Mouse (Mus musculus): ENCODE data around the gene Ccl5. TPM values are rescaled to one million over a fixed set of nuclear protein-coding genes. Genes with fewer than 3 reads are reported as not detected.
A peak's percentile ranks its signal among the peaks of the same experiment; 100 is the strongest.
"Not testable (repeated sequence)": the region's sequence is repeated elsewhere in the genome, so short reads cannot be mapped to it uniquely, and the experiment has no call there.

Gene Ccl5
- total RNA-seq (2022): 1 to 10 TPM; 2.1 to 3.8 (median 2.7) TPM

DNA sequence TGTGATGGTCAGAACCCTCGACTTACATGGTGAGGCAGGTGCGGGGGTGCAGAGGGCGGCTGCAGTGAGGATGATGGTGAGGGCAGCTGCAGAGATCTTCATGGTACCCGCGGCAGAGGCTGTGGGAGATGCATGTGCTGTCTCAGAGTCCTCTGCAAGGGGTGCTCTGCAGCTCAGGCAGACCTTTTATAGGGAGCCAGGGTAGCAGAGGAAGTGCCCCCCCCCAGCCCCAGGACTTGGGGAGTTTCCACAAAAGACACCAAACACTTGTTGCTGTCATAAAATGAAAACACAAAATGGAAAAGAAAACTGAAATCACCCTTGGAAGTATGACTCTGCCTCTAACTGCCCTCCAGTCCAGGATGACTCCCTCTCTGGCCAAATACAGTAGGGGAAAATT, at the start of gene Ccl5:
Ccl5 (minus strand) TSS at position 159 of the 400 bp plus-strand sequence.
- DNase-seq: no peak

DNA sequence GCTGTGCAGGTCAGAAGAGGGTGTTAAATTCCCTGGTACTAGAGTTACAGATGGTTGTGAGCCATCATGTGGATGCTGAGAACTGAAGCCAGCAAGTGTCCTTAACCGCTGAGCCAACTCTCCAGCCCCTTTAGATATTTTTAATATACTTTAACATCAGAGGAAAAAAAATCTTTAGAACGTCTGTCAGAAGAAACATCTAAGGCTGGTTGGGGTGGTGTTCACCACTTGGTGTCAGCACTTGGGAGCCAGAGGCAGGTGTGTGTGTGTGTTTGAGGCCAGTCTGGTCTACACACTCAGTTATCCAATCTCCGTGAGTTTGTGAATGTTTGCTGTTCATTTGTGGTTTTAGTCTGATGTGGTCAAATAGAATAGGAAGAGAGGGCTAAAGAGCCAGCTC, 48.7 kb upstream of the Ccl5 start:
- DNase-seq: no peak

DNA sequence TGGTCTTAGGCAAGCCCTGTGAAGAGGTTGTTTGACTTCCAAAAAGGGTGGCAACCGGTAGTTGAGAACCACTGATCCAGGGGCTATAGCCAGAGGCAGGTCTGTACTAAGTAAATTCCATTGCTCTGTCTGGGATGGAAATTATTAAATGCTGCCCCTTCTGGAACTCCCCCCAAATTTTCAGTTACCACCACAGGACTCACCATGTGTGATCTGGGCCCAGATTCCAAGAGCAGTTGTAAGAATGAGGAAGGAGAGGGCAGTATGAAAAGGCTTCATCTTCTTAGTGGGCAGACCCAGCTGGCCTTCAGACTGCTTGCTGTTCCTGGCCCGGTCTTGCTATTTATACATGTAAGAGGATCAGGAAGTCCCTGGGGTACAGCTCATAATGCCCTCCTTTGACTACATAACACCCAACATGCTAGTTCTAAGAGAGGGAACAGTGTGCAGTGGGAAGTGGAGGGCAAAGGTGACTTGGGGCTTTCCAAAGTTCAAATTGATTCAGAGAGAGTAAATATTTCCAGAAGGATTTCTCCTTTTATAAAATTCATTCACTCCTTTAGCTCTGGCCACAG, 48.0 kb upstream of the Ccl5 start, which contains the start of gene Ccl9:
Ccl9 (minus strand) TSS at position 451 of the 575 bp plus-strand sequence.
- no peak for DNase-seq

DNA sequence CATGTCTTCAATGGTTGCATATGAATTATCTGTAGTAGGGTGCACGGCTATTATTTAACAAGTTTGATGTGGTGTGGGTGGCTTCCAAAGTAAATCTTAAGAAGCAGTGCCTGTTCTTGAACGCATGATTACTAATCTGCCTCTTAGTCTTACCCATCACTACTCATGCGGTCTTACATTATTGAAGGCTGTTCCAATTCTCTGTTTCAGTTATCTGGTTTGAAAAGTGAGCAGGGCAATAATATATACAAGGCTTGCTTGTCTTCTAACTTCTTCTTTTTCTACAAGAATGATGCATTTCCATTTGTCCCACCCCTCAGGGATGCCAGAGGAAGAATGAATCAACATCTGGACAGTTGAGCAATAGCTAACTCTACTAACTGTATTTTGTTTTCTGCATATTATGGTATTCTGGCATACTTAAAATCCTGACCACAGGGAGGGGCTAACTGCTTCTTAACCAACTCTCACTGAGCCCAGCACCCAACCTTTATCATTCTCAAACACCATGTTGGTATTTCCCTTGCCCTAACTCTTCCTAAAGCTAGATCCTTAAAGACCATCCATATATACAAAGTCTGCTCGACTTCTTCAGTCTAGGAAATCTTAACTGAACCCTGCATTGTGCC, 46.7 kb upstream of the Ccl5 start:
- DNase-seq: no peak

DNA sequence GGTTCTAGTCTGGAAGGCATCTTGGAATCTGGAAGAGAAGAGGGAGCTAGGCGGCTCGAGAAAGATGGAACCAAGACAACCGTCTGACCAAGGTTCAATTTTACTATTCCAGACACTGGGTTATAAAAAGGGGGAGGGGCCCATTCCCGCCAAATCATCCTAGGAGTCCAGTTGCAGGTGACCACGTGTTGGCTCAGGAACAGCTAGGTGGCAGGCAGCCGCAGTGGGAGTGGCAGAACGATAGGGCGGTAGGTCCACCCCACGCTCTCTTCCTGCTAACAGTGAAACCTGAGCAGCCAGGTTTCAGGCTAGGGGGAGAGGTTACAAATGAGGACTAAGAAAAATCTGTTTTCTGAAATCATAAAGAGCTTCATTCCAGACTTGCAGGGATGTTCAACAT, 42.5 kb upstream of the Ccl5 start:
- DNase-seq: no peak

DNA sequence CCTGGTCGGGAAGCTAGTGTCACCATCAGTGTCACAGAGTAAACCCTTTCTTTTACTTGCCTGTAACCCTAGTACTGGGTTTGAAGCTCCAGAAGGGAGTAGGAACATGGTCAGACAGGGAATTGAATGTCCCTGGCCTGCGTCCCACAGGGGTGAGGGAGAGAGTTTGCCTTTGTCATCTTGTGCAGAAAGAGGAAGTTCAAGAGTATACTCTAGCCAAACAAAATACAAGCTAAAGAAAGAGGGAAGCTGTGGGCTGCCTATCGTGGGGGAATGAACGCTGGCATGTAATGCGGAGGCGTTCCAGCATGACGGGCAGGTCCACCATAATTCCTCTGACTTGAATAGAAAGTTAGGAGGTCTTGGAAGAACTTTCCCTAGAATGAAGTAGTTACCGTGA, 41.9 kb upstream of the Ccl5 start:
- no peak for DNase-seq

DNA sequence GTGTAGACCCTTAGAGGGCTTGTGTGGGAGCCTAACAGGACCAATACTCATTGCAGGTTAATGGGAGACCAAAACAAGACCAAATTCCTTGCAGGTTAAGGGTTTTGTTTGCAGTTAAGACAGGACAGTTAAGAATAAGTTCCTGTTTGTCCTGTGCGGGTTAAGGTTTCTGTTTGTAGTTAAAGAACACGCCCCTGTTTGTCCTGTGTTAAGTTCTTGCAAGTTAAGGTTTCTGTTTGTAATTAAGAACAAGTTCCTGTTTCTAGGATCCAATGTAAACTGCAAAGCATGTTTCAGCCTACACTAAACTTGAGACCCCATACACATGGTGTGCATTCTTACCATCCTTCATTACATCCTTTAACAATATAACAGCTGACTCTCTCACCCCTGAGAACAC, 39.9 kb upstream of the Ccl5 start:
- no peak for DNase-seq

DNA sequence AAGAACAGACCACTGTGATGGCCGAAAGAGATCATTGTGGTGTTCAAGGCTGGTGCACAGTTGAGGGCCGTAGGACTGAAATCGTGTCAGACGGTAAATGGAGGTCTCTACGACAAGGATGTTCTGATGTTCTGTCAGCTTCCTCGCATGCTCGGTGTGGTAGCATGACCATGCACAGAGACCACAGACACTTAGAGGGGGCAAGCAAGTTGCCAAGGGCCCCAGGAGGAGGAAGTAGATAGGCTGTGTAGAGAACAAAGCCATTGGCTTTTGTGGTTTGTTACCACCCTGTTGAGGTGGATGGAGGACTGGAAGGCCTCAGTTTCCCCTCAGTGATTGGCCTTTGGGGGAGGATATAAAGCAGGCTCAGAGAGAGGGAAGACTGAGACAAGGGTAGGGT, 38.9 kb upstream of the Ccl5 start:
- no peak for DNase-seq

DNA sequence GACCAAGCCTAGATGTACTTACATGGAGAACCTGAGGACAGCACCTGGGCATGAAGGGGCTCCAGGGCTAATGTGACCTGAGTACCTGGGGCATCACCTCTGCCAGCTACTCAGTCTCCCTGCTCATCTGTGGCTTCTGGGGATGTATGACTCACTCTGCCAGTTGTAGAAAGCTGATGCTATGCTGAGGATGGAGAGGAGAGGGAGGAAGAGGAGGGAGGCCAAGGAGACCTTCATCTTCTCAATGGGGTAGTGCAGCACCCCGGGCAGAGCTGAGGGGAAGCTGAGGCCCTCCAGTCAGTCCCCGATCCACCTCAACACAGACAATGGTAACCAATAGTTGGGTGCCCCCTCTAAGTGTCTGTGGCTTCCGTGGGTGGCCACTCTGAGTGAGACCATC, 38.5 kb upstream of the Ccl5 start:
- no peak for DNase-seq

DNA sequence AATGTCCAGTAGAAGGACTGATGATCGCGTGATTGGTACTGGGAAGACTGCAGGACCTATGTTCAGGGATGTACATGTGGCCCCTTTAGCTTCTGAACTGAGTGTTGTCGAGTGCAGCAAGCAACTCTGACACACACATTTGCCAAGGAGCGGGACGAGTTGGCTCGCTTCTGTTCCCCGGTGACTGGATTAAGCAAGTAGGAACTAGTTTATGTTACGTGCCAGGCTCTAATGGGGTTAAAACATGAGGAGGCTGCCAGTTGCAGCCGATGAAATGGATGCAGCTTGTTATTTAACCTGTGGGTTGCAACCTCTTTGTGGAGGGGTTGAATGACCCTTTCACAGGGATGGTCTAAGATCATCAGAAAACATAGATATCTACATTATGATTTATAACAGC, 37.7 kb upstream of the Ccl5 start:
- DNase-seq: no peak

DNA sequence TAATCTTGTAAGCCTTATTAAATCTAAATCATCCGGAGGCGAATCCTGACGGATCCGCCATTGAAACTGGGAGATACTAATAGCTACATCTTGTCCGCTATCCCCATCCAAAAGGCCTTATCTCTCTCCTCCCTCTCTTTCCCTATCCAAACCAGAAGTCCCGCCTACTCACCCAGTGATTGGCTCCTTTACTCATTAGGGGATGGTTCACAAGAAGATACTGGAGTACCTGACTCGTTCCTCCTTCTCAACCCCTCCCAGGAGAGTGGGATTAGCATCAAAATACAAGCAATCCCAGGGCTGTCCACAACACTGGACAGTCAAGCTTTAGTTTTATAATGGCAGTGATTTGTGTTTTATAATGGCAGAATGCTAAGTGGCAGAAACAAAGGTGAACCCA, 37.0 kb upstream of the Ccl5 start:
- no peak for DNase-seq

DNA sequence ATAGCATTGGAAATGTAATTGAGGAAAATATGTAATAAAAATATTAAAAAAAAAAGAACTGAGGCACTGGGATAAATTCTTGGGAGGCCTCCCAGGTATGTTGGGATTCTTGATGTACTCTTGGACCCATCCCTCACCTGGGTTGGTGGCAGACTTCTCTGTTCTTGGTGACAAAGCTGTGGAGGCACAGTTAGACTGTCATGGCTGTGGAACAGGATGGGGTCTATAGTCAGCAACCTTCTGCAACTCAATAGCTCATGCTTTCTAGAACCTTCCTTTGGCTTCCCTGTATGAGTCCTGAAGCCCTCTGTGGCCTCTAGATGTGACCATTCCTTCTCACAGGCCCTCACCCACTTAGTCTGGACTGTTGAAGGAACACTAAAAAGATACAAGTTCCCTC, 36.3 kb upstream of the Ccl5 start:
- DNase-seq: no peak

DNA sequence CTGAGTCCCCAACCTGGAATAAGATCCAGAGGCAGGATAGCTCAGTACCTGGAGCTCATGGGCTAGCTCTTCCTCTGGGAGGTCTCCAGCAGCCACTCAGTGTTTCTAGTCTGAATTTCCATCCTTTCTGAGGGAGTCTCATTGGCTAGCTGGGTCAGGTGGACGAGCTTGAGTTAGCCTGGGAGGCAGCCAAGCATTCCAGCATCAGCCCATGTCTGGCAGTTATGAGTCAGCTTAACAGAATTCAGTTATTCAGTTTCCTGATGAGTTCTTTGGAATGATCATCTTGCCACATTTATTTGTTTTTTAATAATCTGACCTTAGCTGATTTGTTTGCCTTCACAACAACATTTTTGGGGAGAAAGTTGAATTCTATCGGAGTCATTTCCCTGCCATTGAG, 33.4 kb upstream of the Ccl5 start:
- DNase-seq: peak; percentile 14

DNA sequence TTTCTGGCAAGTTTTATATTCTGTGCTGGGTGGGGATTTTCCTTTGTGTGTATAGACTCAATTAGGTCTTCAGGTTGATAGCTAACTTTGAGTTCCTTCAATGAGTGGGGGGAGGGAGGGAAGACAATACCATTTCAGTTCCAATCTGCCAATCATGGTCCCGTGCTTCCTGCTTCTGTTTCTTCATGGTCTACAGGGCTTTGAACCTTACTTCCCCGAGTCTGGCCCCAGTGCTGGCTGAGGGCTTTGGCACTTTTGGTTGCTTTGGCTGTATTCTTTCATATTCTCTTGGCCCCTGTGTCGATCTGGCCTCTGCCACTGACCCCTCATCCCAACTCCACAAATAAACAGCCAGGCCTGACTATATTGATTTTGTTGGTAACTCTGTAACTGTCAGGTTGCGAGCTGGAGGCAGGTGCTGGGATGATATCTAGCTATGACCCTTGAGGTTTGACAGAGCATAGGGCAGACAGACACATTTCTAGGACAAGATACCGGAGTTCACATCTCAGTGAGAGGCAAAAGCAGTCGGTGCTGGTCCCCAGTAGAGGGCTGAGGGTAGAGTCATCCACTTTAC, 32.1 kb upstream of the Ccl5 start:
- DNase-seq: no peak

DNA sequence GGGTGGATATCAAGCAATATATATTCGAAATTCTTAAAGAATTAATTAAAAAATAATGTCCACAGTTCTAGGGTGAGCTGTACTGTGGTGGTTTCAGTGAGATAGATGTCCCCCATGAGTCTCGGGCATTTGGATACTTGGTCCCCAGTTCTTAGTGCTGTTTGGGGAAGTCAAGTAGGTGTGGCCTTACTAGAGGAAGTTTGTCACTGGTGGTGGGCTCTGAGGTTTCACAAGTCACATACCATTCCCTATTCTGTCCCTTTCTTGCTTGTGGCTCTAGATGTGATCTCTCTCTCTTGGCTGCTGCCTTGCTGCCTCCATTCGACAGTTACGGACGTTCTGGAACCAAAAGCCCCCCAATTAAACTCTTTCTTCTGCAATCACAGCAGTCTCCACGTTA, 30.1 kb upstream of the Ccl5 start:
- DNase-seq: no peak

DNA sequence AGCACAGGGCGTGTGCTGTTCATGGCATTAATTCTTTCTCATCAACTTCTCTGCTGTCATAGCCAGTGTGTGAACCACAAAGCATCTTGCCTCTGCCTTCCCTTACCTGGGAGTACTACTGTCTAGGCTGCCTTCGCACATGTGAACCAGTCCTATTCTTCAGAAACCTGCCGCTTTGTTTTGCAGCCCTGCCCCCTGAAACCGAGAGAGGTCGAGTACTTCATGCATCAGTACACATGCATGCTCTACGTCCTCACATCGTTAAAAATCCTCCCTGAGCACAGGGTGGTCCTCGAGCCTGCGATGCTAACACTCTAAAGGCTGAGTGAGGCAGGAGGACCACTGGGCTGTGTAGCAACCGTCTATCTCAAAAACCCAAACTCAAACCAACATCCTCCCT, 26.8 kb upstream of the Ccl5 start:
- no peak for DNase-seq

DNA sequence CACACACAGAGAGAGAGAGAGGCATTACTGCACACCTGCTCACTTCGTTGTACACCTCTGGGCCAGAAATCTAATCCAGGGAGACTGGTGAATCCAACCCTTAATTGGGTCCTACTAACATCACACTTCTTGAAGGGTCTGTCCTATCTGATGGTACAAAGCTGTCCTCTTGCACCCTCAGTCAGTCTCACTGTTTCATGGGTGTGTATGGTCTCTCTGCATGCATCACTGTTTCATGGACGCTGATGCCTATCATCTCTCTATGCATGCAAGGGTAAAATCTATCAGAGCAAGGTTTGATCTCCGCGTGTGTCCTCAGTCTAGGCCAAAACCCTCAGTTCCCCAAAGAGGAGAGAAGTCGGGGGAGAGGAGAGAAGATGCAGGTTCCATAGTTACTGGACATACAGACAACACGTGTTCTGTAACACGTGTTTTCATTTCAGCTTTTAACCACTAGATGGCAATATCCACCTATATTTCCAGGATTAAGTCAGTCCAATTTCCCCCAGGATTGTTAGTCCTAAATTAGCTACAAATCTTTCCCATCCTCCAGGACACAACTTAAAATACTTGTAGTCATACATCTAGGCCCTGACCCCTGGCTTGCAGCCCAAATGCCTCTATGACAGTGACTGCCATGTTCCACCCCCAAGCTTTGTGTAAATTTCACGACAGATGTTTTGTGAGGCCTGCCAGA, 25.9 kb upstream of the Ccl5 start:
- no peak for DNase-seq

DNA sequence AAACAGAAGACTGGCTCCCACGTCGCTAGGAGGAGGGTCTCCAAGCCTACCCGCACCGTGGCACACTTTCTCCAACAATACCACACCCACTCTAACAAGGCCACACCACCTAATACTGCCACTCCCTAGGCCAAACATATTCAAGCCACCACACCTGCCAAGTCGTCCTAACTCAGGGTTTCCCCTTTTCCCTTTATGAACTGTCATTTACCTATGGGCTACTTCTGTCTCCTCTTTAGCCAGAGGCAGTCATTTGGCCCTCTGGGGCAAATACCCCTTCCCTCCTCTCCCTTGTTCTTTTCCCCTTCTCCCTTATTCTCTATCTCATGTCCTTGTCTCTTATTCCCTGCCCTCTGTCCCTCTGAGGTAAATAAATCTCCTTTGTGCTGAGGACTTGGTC, 21.4 kb upstream of the Ccl5 start:
- no peak for DNase-seq

DNA sequence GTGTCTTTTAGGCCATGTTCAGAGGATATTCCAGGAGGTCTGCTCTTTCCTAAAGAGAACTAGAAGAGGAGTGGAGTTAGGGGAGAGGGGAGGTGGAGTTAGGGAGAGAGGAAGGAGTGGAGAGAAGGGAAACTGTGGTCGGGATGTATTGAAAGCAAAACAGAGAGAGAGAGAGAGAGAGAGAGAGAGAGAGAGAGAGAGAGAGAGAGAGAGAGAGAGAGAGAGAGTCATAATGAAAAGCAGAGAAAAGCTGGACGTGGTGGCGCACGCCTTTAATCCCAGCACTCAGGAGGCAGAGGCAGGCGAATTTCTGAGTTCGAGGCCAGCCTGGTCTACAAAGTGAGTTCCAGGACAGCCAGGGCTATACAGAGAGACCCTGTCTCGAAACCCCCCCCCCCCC, 20.7 kb upstream of the Ccl5 start:
- DNase-seq: not testable (repeated sequence)

DNA sequence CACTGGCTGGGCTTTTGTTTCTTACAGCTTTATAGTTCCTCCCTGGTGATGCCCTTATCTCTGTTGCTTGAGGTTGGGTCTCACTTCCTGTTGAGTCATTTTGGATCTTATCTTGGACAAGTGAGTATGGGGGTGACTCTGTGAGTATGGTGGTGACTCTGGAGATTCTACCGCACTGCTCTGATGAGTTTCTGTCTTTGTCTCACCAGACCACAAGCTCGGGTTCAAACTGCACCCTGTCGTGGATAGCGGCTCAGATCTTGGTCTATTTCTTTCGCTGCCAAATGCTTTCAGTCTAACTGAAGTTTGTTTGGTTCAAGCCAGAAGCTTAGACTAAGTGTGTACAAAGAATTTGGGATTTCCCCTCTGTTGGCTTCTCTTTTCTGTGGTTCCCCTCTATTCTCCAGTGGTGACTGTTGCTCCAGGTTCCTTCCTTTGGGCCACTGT, 19.9 kb upstream of the Ccl5 start:
- DNase-seq: no peak

DNA sequence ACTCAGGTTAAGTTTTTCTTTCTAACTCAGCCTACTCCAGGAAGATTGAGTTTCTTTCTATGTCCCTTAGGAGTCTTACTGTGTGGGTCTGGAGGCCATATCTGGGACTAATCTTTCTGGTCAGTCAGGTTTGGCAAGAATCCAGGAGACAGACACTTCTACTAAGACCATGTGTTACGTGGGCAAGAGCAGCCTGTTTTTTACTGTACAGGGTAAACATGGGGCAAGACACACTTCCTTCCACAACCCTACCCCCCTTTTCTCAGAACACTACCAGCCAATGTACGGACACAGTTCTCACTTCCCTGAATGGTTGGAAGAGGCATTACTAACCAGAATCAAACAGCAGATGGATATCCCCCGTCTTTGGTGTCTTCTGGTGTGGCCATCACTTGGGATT, 13.9 kb upstream of the Ccl5 start:
- no peak for DNase-seq

DNA sequence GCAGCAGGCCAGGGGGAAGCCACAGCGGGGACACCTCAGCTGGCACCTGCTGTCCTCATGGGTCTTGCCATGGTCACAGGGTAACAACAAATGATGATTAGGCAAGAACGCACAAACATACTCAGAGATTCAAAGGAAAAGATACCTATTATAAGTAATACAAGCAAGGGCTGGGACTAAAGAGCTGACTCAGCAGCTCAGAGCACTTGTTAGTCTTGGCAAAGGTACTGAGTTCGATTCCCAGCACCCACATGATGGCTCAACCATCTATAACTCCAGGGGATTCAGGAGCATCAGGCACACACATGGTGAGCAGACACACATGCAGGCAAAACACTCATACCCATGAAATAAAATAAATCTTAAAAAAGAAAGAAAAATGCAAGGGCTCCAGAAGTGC, 11.1 kb upstream of the Ccl5 start:
- DNase-seq: no peak

DNA sequence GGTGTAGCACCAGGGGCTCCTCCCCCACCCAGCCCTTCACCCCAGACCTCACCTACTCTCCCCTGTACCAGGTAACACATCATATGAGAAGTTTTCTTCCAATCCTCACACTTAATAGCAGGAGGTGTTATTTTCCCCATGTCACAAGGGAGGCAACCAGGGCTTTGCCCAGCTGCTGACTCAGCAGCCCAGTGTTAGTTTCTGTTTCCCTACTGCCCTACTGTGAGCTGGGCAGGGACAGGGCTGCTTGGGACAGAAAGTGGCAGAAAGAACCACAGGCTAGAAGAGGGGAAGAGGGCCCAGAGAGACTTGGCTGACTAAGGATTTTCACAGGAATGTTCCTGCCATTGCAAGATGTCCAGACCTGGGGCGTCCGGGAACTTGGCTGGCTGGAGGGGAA, 10.6 kb upstream of the Ccl5 start:
- no peak for DNase-seq
